ENCODE assay signal across 11 mouse cellular contexts in genomic region chr5:73194083-73194570, GRCm38 (mm10).
DNase-seq lines count a peak whose midpoint lies in the region; ATAC-seq and TF ChIP-seq lines count a peak whose summit lies in the region.
"Had no signal": no experiment of that assay in that cellular context is flagged by ENCODE, and none has a peak within 500 bp of the region (broad histone marks: within the 10 kb centered on the region; RNA-seq: fewer than 3 reads in every experiment).

No protein-coding gene starts in this region.

- no peak for TF ChIP-seq POLR2A in spleen, adult 2 months (IDR thresholded peaks at IDR 0.05; ENCODE audit: low read depth, low read length)

- TF ChIP-seq CTCF in spleen, adult 2 months (IDR thresholded peaks at IDR 0.05; ENCODE audit: extremely low read depth, insufficient read depth, insufficient read length, insufficient replicate concordance) = no peak

- WGBS in heart, embryonic 11.5 days (ENCODE audit: insufficient replicate concordance) = 16% methylated on average over 8 of the region's 8 CpGs
- whole genome bisulfite sequencing in spleen, adult 2 months = 70% methylated on average over 8 of the region's 8 CpGs
- WGBS in intestine, embryonic 16.5 days = 50% methylated on average over 8 of the region's 8 CpGs
- 40% methylated on average over 8 of the region's 8 CpGs for WGBS in stomach, embryonic 15.5 days

- no peak overlapping the region; the same call in 1 of the 2 replicates for H3K4me3 ChIP-seq in heart, embryonic 11.5 days (ENCODE audit: low read depth, low read length)
- H3K4me3 ChIP-seq in spleen, adult 2 months (ENCODE audit: extremely low read depth, insufficient read depth, insufficient read length) = no peak overlapping the region
- no peak overlapping the region for H3K4me3 ChIP-seq in intestine, embryonic 16.5 days (ENCODE audit: low read length)
- no peak overlapping the region for H3K4me3 ChIP-seq in stomach, embryonic 15.5 days (replicated peaks)
- H3K4me3 ChIP-seq: embryonic facial prominence, embryonic 12.5 days; hindbrain, embryonic 15.5 days; limb, embryonic 13.5 days had no signal

- peaks cover 24% of the 10 kb centered on the region for H3K4me1 ChIP-seq in heart, embryonic 11.5 days (ENCODE audit: control insufficient read depth, insufficient read depth, low read length)
- peaks cover 2% of the 10 kb centered on the region; the same call in 1 of the 2 replicates for H3K4me1 ChIP-seq in spleen, adult 2 months (ENCODE audit: control insufficient read depth, insufficient read depth, insufficient read length)
- peaks cover 20% of the 10 kb centered on the region for H3K4me1 ChIP-seq in intestine, embryonic 16.5 days (ENCODE audit: control insufficient read depth, insufficient read depth, low read length)
- H3K4me1 ChIP-seq in stomach, embryonic 15.5 days = peaks cover 8% of the 10 kb centered on the region
- H3K4me1 ChIP-seq: hindbrain, embryonic 15.5 days had no signal

- peak overlapping the region; percentile 89 for H3K27ac ChIP-seq in heart, embryonic 11.5 days (ENCODE audit: low read depth, low read length)
- H3K27ac ChIP-seq in spleen, adult 2 months (ENCODE audit: insufficient read depth, low read length) = 0 out of 2 replicates have a peak overlapping the region, but pooled peaks have one; percentile 14
- peak overlapping the region; percentile 61 for H3K27ac ChIP-seq in intestine, embryonic 16.5 days (ENCODE audit: low read length)
- peak overlapping the region; percentile 82 for H3K27ac ChIP-seq in stomach, embryonic 15.5 days
- H3K27ac ChIP-seq: embryonic facial prominence, embryonic 12.5 days; hindbrain, embryonic 15.5 days; limb, embryonic 13.5 days had no signal

- ATAC-seq in heart, embryonic 11.5 days (replicated peaks; ENCODE audit: insufficient number of reproducible peaks, low FRiP score, low TSS enrichment) = peak; percentile 33; the same call in 1 of the 2 replicates
- ATAC-seq in intestine, embryonic 16.5 days = peak; percentile 32
- peak; percentile 24; the same call in 1 of the 2 replicates for ATAC-seq in stomach, embryonic 15.5 days (ENCODE audit: insufficient read depth, low FRiP score, low read depth)

- H3K9me3 ChIP-seq in heart, embryonic 11.5 days (replicated peaks; ENCODE audit: control insufficient read depth, low read length) = no peaks in the 10 kb centered on the region
- peaks cover 4% of the 10 kb centered on the region for H3K9me3 ChIP-seq in intestine, embryonic 16.5 days (ENCODE audit: control insufficient read depth, low read length)
- H3K9me3 ChIP-seq in stomach, embryonic 15.5 days = no peaks in the 10 kb centered on the region
- H3K9me3 ChIP-seq: embryonic facial prominence, embryonic 12.5 days; hindbrain, embryonic 15.5 days; limb, embryonic 13.5 days had no signal

- H3K9ac ChIP-seq in heart, embryonic 11.5 days (ENCODE audit: low read depth, low read length) = peak overlapping the region; percentile 47
- no peak overlapping the region for H3K9ac ChIP-seq in intestine, embryonic 16.5 days (ENCODE audit: low read depth, low read length)
- no peak overlapping the region for H3K9ac ChIP-seq in stomach, embryonic 15.5 days
- H3K9ac ChIP-seq: embryonic facial prominence, embryonic 12.5 days; hindbrain, embryonic 15.5 days; limb, embryonic 13.5 days had no signal

- no peak for DNase-seq in heart, postnatal 4 days
- DNase-seq in spleen, adult 2 months (ENCODE audit: low read depth in 1 of 2, low spot score in 2 of 2) = no peak
- DNase-seq in spleen, adult 12 weeks (ENCODE audit: low spot score) = no peak
- DNase-seq in cerebellum, adult 8-10 months = no peak
- DNase-seq in layer of hippocampus, postnatal 10 days (ENCODE audit: low spot score in 2 of 2) = no peak

- H3K36me3 ChIP-seq in heart, embryonic 11.5 days (ENCODE audit: control insufficient read depth, insufficient read depth, low read length) = peaks cover 5% of the 10 kb centered on the region; the same call in 1 of the 2 replicates
- H3K36me3 ChIP-seq in spleen, adult 2 months (ENCODE audit: control insufficient read depth, insufficient read depth, low read length) = peaks cover 3% of the 10 kb centered on the region
- no peaks in the 10 kb centered on the region; the same call in 1 of the 2 replicates for H3K36me3 ChIP-seq in intestine, embryonic 16.5 days (ENCODE audit: control insufficient read depth, insufficient read depth, low read length)
- H3K36me3 ChIP-seq in stomach, embryonic 15.5 days = no peaks in the 10 kb centered on the region
- H3K36me3 ChIP-seq: embryonic facial prominence, embryonic 12.5 days had no signal

- peak overlapping the region; percentile 52 for H3K4me2 ChIP-seq in heart, embryonic 11.5 days
- peak overlapping the region; percentile 34; the same call in 1 of the 2 replicates for H3K4me2 ChIP-seq in intestine, embryonic 16.5 days (ENCODE audit: low read depth, low read length)
- peak overlapping the region; percentile 19; the same call in 1 of the 2 replicates for H3K4me2 ChIP-seq in stomach, embryonic 15.5 days
- H3K4me2 ChIP-seq: embryonic facial prominence, embryonic 12.5 days; hindbrain, embryonic 15.5 days; limb, embryonic 13.5 days had no signal

- H3K27me3 ChIP-seq in heart, embryonic 11.5 days (ENCODE audit: control insufficient read depth, insufficient read depth, low read length) = no peaks in the 10 kb centered on the region
- H3K27me3 ChIP-seq in spleen, adult 2 months (ENCODE audit: control insufficient read depth, insufficient read depth, low read length) = no peaks in the 10 kb centered on the region
- no peaks in the 10 kb centered on the region for H3K27me3 ChIP-seq in intestine, embryonic 16.5 days (replicated peaks; ENCODE audit: control insufficient read depth, insufficient read depth, low read length)
- no peaks in the 10 kb centered on the region for H3K27me3 ChIP-seq in stomach, embryonic 15.5 days (replicated peaks)
- H3K27me3 ChIP-seq: embryonic facial prominence, embryonic 12.5 days; hindbrain, embryonic 15.5 days; limb, embryonic 13.5 days had no signal

Comparison
In these comparisons a context has a peak if more than half of its experiments do, and no peak if none do; other contexts are left out.
1. H3K27ac ChIP-seq: peak in every context shown above with its lines; median percentile 89 in heart, embryonic 11.5 days; 82 in stomach, embryonic 15.5 days; 61 in intestine, embryonic 16.5 days; 14 in spleen, adult 2 months.